Mouse (Mus musculus): ENCODE measurements around the gene Fam98c. TPM values are rescaled to one million over a fixed set of nuclear protein-coding genes. Genes with fewer than 3 reads are reported as not detected.
"Not testable (repeated sequence)": the region's sequence is repeated elsewhere in the genome, so short reads cannot be mapped to it uniquely, and the experiment has no call there.

Fam98c gene
- total RNA-seq, 2 experiments from 2014 or later: 10.7 to 11.7 TPM

- intact Hi-C loops (cut with DNase I): no loop called here
- DNase-seq: no peak
Observed at GRCm38 (mm10) chr7:29162750-29163525, 6.9 kb upstream of the Fam98c start.

- no peak for DNase-seq
- intact Hi-C loops (cut with DNase I): no loop called here
Observed at GRCm38 (mm10) chr7:29162294-29162693, 6.3 kb upstream of the Fam98c start.

GRCm38 (mm10) chr7:29158264-29158663, 2.2 kb upstream of the Fam98c start:
- no peak for DNase-seq
- intact Hi-C loops (cut with DNase I): no loop called here

- intact Hi-C loops (cut with DNase I): no loop called here
- peak; percentile 83 to 87 for DNase-seq
Observed at GRCm38 (mm10) chr7:29155196-29155837, 717 bp downstream of the Fam98c start.

GRCm38 (mm10) chr7:29154018-29154720, 1.9 kb downstream of the Fam98c start:
- DNase-seq: no peak
- intact Hi-C loops (cut with DNase I): no loop called here

- no peak for DNase-seq
- intact Hi-C loops (cut with DNase I): no loop called here
Observed at GRCm38 (mm10) chr7:29151486-29151885, 4.5 kb downstream of the Fam98c start.

GRCm38 (mm10) chr7:29148771-29149170, 7.3 kb downstream of the Fam98c start:
- intact Hi-C loops (cut with DNase I): no loop called here
- DNase-seq: no peak

GRCm38 (mm10) chr7:29146625-29147367, 9.2 kb downstream of the Fam98c start:
- DNase-seq: no peak
- intact Hi-C loops (cut with DNase I): no loop called here

- no peak for DNase-seq
- intact Hi-C loops (cut with DNase I): no loop called here
Observed at GRCm38 (mm10) chr7:29144006-29144405, 12.0 kb downstream of the Fam98c start.

GRCm38 (mm10) chr7:29141416-29141815, 14.6 kb downstream of the Fam98c start:
- intact Hi-C loops (cut with DNase I): no loop called here
- DNase-seq: no peak

GRCm38 (mm10) chr7:29139237-29139636, 16.8 kb downstream of the Fam98c start:
- DNase-seq; intact Hi-C loops (cut with DNase I): not testable (repeated sequence)

GRCm38 (mm10) chr7:29137429-29137828, 18.6 kb downstream of the Fam98c start:
- DNase-seq: no peak

GRCm38 (mm10) chr7:29134693-29135386, 21.2 kb downstream of the Fam98c start, which contains the start of gene Rasgrp4:
Rasgrp4 (plus strand) TSS chr7:29134851.
- intact Hi-C loops (cut with DNase I): no loop called here

More at GRCm38 (mm10) chr7:29137429-29137828, 18.6 kb downstream of the Fam98c start:
- intact Hi-C loops (cut with DNase I): no loop called here

GRCm38 (mm10) chr7:29134230-29134629, 21.8 kb downstream of the Fam98c start:
- intact Hi-C loops (cut with DNase I): no loop called here
- no peak for DNase-seq

More at GRCm38 (mm10) chr7:29134693-29135386, 21.2 kb downstream of the Fam98c start, which contains the start of gene Rasgrp4:
- no peak for DNase-seq

GRCm38 (mm10) chr7:29128725-29129124, 27.3 kb downstream of the Fam98c start:
- DNase-seq: no peak
- intact Hi-C loops (cut with DNase I): loop anchor here (5.0 kb wide), 2 partner anchors 119 to 174 kb away; partner anchors contain the start of genes 2200002D01Rik and Dpf1

GRCm38 (mm10) chr7:29126173-29126915, 29.7 kb downstream of the Fam98c start:
- DNase-seq: peak; percentile 47 to 53

GRCm38 (mm10) chr7:29124970-29125369, 31.1 kb downstream of the Fam98c start, which contains the start of gene Ryr1:
Ryr1 (minus strand) TSS chr7:29125179.
- DNase-seq: peak; percentile 61 to 74
- intact Hi-C loops (cut with DNase I): loop anchor here (5.0 kb wide), 2 partner anchors 122 to 177 kb away; partner anchors contain the start of genes 2200002D01Rik and Dpf1

More at GRCm38 (mm10) chr7:29126173-29126915, 29.7 kb downstream of the Fam98c start:
- intact Hi-C loops (cut with DNase I): loop anchor here (5.0 kb wide), 2 partner anchors 121 to 176 kb away; partner anchors contain the start of genes 2200002D01Rik and Dpf1

GRCm38 (mm10) chr7:29123531-29124358, 32.3 kb downstream of the Fam98c start:
- intact Hi-C loops (cut with DNase I): no loop called here
- DNase-seq: peak; percentile 50 to 62
